Mouse (Mus musculus) retina, postnatal 1 day (tissue): ENCODE results near the gene Gm26897.
A peak's percentile ranks its signal among the peaks of the same experiment; 100 is the strongest.

ENCODE experiments used
- DNase-seq: peaks from one replicate; pipeline ENCODE4 v3.0.0-alpha.2; 2012

Gm26897 gene

GRCm38 (mm10) chr5:111750092-111750491 lies 16.4 kb downstream of the Gm26897 start:
- DNase-seq: no peak

DNA sequence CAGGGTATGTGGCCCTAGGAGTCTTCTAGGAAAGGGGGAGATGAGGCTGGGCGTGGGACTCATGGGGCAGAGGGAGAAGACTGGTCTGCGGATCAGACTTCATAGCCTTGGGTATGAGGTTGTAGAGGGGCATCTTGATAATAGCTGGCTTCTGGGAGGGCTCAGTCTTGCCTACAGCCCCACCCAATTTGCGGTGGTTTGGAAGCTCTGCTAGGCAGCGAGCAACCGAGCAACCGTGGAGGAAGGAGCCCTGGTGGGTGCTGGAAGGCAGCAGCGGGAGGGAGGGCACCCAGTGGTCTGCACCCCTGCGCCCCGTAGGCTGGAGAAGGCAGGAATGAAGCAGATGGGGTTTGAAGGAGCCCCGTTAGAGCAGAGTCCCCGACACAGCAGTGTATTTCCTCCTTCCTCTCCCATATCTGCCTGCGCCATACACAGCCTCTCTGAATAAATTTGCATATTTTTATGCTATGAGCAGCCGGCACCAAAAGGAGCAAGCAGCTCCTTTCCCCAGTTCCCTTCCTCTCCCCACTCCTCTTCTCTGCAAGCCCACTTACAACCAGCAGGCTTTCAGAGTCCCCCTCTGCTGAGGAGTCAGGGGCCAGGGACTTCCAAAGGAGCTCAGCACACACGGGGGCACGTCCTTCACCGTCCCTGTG lies 20.9 kb downstream of the Gm26897 start:
- DNase-seq: no peak

DNA sequence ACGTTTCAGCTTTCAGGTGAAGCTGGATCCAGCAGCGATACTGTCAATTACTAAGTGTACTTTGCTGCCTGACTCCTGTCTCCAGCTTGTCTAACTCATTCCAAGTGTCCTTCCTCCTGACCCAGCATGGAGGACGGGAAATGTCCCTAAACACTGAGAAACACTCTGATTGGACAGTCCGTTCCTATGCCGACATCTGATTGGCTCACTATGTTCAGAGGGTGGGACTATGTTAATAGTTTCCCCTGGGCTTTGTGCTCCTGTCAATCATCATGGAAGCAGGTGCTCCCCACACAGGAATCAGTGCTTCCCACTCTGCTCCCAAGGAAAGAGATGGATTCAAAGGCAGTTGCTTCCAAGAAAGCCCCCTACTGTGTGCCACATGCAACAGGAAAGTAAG lies 21.6 kb downstream of the Gm26897 start:
- peak; percentile 93 for DNase-seq

- DNase-seq: peak; percentile 23
These were observed 27.2 kb downstream of the Gm26897 start for GRCm38 (mm10) chr5:111760721-111761480.

DNA sequence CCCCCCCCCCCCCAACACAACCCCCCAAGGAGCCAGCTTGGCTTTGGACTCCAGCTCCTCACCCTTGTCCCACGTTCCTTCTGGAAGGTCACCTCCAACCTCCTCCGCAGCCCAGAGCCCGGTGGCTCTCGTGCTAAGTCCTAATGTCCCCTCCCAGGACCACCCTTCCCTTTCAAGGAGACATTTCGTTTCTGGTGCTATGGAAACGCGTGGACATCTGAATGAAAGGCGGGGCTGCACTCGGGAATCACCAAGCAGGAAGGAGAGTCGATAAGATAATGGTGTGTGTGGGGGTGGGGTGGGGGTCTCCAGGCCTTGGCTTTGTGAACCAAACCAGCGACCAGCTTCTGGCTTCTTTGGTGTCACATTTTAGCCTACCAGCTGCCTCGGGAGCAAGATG lies 27.9 kb downstream of the Gm26897 start:
- DNase-seq: peak; percentile 69

GRCm38 (mm10) chr5:111762085-111762484 lies 28.4 kb downstream of the Gm26897 start:
- peak; percentile 70 for DNase-seq

DNA sequence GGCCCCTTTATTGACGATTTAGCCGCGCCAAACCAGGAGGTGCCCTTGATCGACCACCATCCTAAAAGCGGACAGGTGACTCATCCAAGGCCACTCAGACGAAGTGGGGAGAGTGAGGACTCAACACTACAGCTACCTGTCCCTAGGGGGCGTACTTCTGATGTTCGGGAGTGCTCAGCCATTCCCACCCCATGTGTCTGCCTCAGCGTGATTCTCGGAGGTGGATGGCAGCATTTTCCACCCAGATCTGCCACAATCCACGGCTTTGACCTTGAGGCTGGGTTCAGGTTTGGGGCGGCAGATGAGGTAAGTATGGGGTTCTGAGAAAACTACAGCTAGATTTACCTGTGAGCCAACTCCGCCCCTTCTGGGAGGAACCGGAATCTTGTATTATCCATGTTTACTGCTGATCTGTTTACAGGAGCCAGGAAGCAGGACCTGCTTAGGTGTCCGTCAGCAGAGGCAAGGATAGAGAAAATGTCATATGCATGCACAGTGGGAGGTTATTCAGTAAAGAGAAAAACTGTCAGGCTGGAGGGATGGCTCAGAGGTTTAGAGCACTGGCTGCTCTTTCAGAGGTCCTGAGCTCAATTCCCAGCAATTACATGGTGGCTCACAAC lies 32.1 kb downstream of the Gm26897 start:
- DNase-seq: no peak

DNA sequence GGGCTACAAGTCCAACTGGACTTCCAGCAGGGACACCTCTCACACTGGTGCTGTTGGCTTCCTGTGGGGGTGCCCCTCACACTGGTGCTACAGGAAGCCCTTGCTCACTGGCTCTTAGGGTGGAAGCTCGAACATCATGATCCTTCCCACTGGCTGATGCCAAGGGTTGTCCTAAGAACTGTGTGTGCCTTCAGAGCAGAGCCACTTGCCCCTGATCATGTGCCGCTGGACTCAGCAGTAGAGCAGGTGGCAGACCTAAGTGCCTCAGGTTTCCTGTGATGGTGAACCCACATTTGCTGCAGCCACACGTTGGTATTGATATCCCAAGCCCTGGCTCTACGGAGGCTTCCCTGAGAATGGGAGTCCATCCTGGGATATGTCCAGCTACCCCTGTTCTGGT lies 33.0 kb downstream of the Gm26897 start:
- no peak for DNase-seq

- peak; percentile 82 for DNase-seq
These were observed 36.5 kb downstream of the Gm26897 start for GRCm38 (mm10) chr5:111770266-111770665.

- peak; percentile 94 for DNase-seq
These were observed 38.4 kb downstream of the Gm26897 start for GRCm38 (mm10) chr5:111772127-111772526.

DNA sequence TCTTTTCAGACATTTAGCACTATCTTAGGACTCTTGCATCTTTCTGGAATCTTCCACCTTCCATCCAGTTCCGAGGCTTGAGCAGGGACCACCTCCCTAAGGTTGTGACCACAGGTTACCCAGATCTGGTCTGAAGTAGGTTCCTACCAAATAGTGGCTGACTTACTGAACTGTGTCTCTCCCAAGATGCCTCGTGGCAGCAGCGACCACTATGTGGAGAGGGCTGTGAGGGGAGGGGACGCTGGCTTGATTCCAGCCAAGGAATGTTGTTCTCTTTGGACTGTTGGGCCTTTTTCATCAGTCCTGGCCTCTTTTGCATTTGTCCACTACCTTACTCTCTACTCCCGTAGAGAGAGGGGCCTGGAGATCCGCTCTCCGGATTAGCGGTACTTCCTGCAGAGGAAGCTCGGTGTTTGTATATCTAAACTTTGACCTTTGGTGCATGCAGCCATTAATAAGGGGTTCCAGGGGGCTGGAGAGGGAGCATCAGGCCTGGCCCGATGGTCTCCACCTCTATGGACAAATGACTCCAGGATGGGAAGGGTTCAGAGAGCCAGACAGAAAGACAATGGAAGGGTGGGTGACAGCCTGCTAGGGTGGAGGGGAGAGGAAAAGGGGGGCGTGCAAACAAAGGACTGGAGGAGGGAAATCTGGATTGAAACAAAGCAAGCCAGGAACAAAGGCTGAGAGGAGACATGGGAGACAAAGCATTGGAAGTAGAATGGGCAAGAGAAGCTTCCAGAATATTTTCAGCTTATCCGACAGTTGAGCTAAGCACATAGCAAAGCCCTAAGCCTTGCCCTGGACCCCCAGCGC lies 39.1 kb downstream of the Gm26897 start:
- peak; percentile 81 for DNase-seq

DNA sequence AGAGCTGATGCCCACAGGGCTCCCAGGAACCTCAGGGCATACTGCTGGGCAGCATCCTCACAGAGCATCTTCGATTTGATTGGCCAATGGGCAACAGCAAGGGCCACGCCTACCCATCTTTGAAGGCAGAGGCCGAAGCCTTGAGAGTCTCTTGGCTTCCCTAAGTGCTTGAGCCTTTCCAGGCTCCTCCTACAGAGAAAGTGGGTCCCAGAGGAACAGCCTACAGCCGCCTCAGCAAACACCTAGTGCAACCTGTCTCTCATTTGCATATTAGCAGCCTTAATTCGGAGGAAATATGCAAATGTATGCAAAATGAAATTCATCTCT lies 39.6 kb downstream of the Gm26897 start:
- DNase-seq: no peak

GRCm38 (mm10) chr5:111776246-111776645 lies 42.5 kb downstream of the Gm26897 start:
- DNase-seq: no peak

DNA sequence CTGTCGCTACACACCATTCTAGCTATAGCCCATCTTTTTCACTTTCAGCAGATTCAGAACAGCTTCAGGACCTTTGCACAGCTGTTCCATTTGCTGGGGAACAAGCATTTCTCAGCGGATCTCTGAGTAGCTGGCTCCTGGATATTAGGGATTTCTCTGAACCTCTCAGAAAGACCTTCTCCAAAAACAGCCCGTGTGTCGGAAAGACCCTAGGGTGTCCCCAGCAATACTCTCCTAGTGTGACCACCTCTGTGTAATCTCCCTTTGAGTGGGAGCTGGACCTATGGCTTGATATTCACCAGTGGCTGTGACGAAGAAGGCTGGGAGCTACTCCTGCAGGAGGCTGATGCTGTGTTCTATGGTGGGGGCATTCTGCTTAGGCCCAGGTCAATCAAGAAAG lies 44.4 kb downstream of the Gm26897 start:
- peak; percentile 66 for DNase-seq

GRCm38 (mm10) chr5:111779776-111780485 lies 46.2 kb downstream of the Gm26897 start:
- no peak for DNase-seq
